In genomic region chr5:130938911-130939608, GRCm38 (mm10) we compare ENCODE assay signal across 8 mouse cellular contexts.
DNase-seq lines count a peak whose midpoint lies in the region; ATAC-seq lines count a peak whose summit lies in the region.

No protein-coding gene starts in this region.

- peak; percentile 32 for DNase-seq in ovary, postnatal 10 days (ENCODE audit: low spot score)
- no peak for DNase-seq in ovary, adult 18-20 months (ENCODE audit: low spot score)
- DNase-seq in heart, adult 8-10 months (ENCODE audit: low spot score), result peak; percentile 10
- DNase-seq in left cerebral cortex, adult 9 months (ENCODE audit: low spot score in 2 of 2), result peak; percentile 16 to 29
- DNase-seq in thymus, postnatal 0 days (ENCODE audit: low spot score), result no peak

- 17% methylated on average over 4 of the region's 4 CpGs for WGBS in embryonic facial prominence, embryonic 12.5 days
- WGBS in neural tube, embryonic 13.5 days, result 14% methylated on average over 4 of the region's 4 CpGs

- H3K9ac ChIP-seq in embryonic facial prominence, embryonic 12.5 days, result no peak overlapping the region
- no peak overlapping the region for H3K9ac ChIP-seq in neural tube, embryonic 13.5 days

- H3K4me2 ChIP-seq in embryonic facial prominence, embryonic 12.5 days (replicated peaks), result no peak overlapping the region
- no peak overlapping the region for H3K4me2 ChIP-seq in neural tube, embryonic 13.5 days

- H3K4me1 ChIP-seq in embryonic facial prominence, embryonic 12.5 days, result peaks cover 23% of the 10 kb centered on the region
- H3K4me1 ChIP-seq in neural tube, embryonic 13.5 days (replicated peaks), result peaks cover 19% of the 10 kb centered on the region

- no peaks in the 10 kb centered on the region for H3K9me3 ChIP-seq in embryonic facial prominence, embryonic 12.5 days
- H3K9me3 ChIP-seq in neural tube, embryonic 13.5 days, result no peaks in the 10 kb centered on the region

- no peaks in the 10 kb centered on the region for H3K36me3 ChIP-seq in embryonic facial prominence, embryonic 12.5 days
- H3K36me3 ChIP-seq in neural tube, embryonic 13.5 days, result no peaks in the 10 kb centered on the region

- no peaks in the 10 kb centered on the region for H3K27me3 ChIP-seq in embryonic facial prominence, embryonic 12.5 days
- H3K27me3 ChIP-seq in neural tube, embryonic 13.5 days, result no peaks in the 10 kb centered on the region

- no peak for ATAC-seq in embryonic facial prominence, embryonic 12.5 days (ENCODE audit: insufficient number of reproducible peaks, insufficient read depth, low FRiP score, low TSS enrichment)
- no peak for ATAC-seq in neural tube, embryonic 13.5 days (ENCODE audit: low read depth)
- ATAC-seq in inflammation-experienced regulatory T-cells, adult 6 months, result no peak

- H3K27ac ChIP-seq in embryonic facial prominence, embryonic 12.5 days, result peak overlapping the region; percentile 74
- H3K27ac ChIP-seq in neural tube, embryonic 13.5 days (replicated peaks), result peak overlapping the region; percentile 25

- H3K4me3 ChIP-seq in embryonic facial prominence, embryonic 12.5 days, result no peak overlapping the region
- no peak overlapping the region for H3K4me3 ChIP-seq in neural tube, embryonic 13.5 days

Comparison
In these comparisons a context has a peak if more than half of its experiments do, and no peak if none do; other contexts are left out.
1. DNase-seq: peak in ovary, postnatal 10 days (single experiment), heart, adult 8-10 months (single experiment) and left cerebral cortex, adult 9 months (2 of 2); none in ovary, adult 18-20 months (single experiment) and thymus, postnatal 0 days (single experiment).